ENCODE assay signal across 29 mouse cellular contexts in the genomic region with DNA sequence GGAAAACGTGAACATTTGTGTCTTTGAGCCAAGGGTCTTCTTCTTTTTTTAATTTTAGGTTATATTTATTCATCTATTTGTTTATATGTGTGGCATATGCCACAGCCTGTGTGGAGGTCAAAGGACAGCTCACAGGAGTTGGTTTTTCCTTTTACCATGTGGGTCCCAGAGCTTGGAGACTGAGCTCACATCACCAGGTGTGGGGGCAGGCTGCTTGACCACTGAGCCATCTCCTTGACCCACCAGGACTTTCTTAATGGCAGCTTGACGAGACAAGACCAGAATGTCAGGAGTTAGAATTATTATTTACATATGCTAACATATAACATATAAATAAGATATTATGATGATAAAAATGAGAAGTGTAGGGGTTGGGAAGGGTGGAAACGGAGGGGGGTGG.
"Had no signal": no experiment of that assay in that cellular context is flagged by ENCODE, and none has a peak within 500 bp of the region (broad histone marks: within the 10 kb centered on the region; RNA-seq: fewer than 3 reads in every experiment).

No protein-coding gene starts in this region.

- H3K4me3 ChIP-seq: limb, embryonic 10.5 days; limb, embryonic 12.5 days; limb, embryonic 13.5 days; limb, embryonic 15.5 days; liver, embryonic 12.5 days; liver, embryonic 13.5 days; liver, embryonic 15.5 days; lung, embryonic 15.5 days; megakaryocyte, embryonic 14.5 days; midbrain, embryonic 10.5 days; midbrain, embryonic 12.5 days; midbrain, embryonic 13.5 days; myocyte; neural tube, embryonic 12.5 days had no signal

- ATAC-seq: liver, embryonic 12.5 days; liver, postnatal 0 days; lung, postnatal 0 days; midbrain, embryonic 13.5 days; midbrain, embryonic 16.5 days had no signal

- H3K27me3 ChIP-seq: limb, embryonic 12.5 days; limb, embryonic 13.5 days; limb, embryonic 15.5 days; liver, embryonic 12.5 days; liver, embryonic 13.5 days; liver, embryonic 15.5 days; lung, embryonic 15.5 days; megakaryocyte, embryonic 14.5 days; midbrain, embryonic 12.5 days; midbrain, embryonic 13.5 days; neural tube, embryonic 12.5 days had no signal

- H3K36me3 ChIP-seq: limb, embryonic 10.5 days; limb, embryonic 12.5 days; limb, embryonic 13.5 days; limb, embryonic 15.5 days; liver, embryonic 12.5 days; liver, embryonic 13.5 days; liver, embryonic 15.5 days; lung, embryonic 15.5 days; midbrain, embryonic 10.5 days; midbrain, embryonic 12.5 days; midbrain, embryonic 13.5 days; neural tube, embryonic 12.5 days had no signal

- H3K4me1 ChIP-seq: limb, embryonic 10.5 days; limb, embryonic 12.5 days; limb, embryonic 13.5 days; limb, embryonic 15.5 days; liver, embryonic 12.5 days; liver, embryonic 13.5 days; liver, embryonic 15.5 days; lung, embryonic 15.5 days; midbrain, embryonic 10.5 days; midbrain, embryonic 12.5 days; midbrain, embryonic 13.5 days; neural tube, embryonic 12.5 days had no signal

- H3K4me2 ChIP-seq: limb, embryonic 12.5 days; limb, embryonic 13.5 days; limb, embryonic 15.5 days; liver, embryonic 11.5 days; liver, embryonic 12.5 days; liver, embryonic 13.5 days; liver, embryonic 15.5 days; lung, embryonic 14.5 days; lung, embryonic 15.5 days; midbrain, embryonic 12.5 days; midbrain, embryonic 13.5 days; neural tube, embryonic 12.5 days had no signal

- H3K27ac ChIP-seq: limb, embryonic 10.5 days; limb, embryonic 12.5 days; limb, embryonic 13.5 days; limb, embryonic 15.5 days; liver, embryonic 12.5 days; liver, embryonic 13.5 days; liver, embryonic 14.5 days; liver, embryonic 15.5 days; lung, embryonic 15.5 days; midbrain, embryonic 10.5 days; midbrain, embryonic 12.5 days; midbrain, embryonic 13.5 days; neural tube, embryonic 12.5 days had no signal

- DNase-seq: left cerebral cortex, postnatal 4 days; liver; liver, embryonic 13.5 days; liver, postnatal 0 days; lung, adult 18-20 months; lung, adult 2 months; lung, embryonic 14.5 days; lung, postnatal 10 days; lung, postnatal 14 days; lung, postnatal 36 days; lung, postnatal 4 days; midbrain, embryonic 14.5 days had no signal

- H3K9ac ChIP-seq: limb, embryonic 12.5 days; limb, embryonic 13.5 days; limb, embryonic 15.5 days; liver, embryonic 12.5 days; liver, embryonic 13.5 days; liver, embryonic 14.5 days; liver, embryonic 15.5 days; liver, postnatal 0 days; lung, embryonic 14.5 days; lung, embryonic 15.5 days; midbrain, embryonic 12.5 days; midbrain, embryonic 13.5 days; neural tube, embryonic 12.5 days had no signal

- H3K9me3 ChIP-seq: limb, embryonic 10.5 days; limb, embryonic 12.5 days; limb, embryonic 13.5 days; limb, embryonic 15.5 days; liver, embryonic 12.5 days; liver, embryonic 13.5 days; liver, embryonic 15.5 days; lung, embryonic 15.5 days; megakaryocyte, embryonic 14.5 days; midbrain, embryonic 10.5 days; midbrain, embryonic 12.5 days; midbrain, embryonic 13.5 days; neural tube, embryonic 12.5 days had no signal
